Mouse (Mus musculus): ENCODE data around the gene Trp53rkb.

DNA sequence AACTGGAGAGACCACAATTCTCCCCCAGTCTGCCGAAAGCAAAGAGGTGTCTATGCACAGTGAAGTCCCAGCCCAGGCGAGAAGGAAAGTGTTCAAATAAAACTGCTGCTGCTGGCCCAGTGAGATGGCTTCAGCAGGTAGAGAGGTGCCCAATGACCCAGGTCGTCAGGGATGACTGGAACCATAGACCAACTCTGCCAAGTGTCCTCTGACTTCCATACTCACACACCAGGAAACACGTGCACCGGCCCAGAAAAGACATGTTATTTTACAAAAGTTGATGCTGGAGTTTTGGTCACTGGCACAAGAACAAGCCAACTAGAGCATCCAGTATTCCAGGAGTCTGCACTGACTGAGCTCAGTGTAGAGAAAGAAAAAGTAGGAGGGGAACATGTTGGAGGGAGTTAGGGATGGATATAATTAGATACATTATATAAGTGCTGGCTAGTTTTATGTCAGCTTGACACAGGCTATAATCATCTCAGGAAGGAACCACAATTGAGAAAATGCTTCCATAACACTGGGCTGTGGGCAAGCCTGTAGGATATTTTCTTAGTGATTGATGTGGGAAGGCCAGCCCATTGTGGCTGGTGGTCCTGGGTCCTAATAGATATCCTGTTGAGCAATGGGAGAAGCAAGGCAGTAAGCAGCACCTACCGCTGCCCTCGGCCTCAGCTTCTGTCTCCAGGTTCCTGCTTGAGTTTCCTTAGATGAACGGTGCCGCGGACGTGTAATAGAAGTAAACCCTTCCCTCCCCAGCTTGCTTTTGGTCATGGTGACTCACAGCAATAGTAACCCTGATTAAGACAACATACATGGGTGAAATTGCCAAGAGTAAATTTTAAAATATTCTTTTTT is 7.5 kb downstream of the Trp53rkb start:
- TF ChIP-seq CTCF (IDR thresholded peaks at IDR 0.05; ENCODE audit: borderline replicate concordance, insufficient read depth, low read depth, low read length) (no peak), POLR2A (IDR thresholded peaks at IDR 0.05; ENCODE audit: borderline replicate concordance, insufficient read depth, low read length) (no peak)

Data from cerebellum, adult 2 months (tissue).